Mouse (Mus musculus) heart, embryonic 15.5 days (tissue): ENCODE measurements around the gene Fgfr1op. TPM values are rescaled to one million over a fixed set of nuclear protein-coding genes. Genes with fewer than 3 reads are reported as not detected.

Source experiments
- polyA plus RNA-seq: library from polyadenylated mRNA; unstranded; fragments of >200 nt; fragmentation: Nextera tagmentation; extraction: Ambion mirVana; gene quantifications from 2 replicates; pipeline ENCODE4 v1.2.1, GENCODE M21; 2015

The Fgfr1op gene
- polyA plus RNA-seq, 1 experiment from 2014 or later, result 20.1 TPM

Other genes with a start within 250 kb of the Fgfr1op start
- 0.50 and 0.86 TPM in 2 replicates for gene Tagap, start 239.5 kb upstream of the Fgfr1op start, polyA plus RNA-seq
- gene Rsph3a, start 219.9 kb upstream of the Fgfr1op start, polyA plus RNA-seq, result 59.0 and 59.8 TPM in 2 replicates
- gene Gm49673, start 17.7 kb upstream of the Fgfr1op start, polyA plus RNA-seq, result 0.15 TPM in 1 of 2 replicates, not detected in the other
- 33.0 and 34.1 TPM in 2 replicates for gene Rnaset2a, start 17.4 kb upstream of the Fgfr1op start, polyA plus RNA-seq
- gene Ccr6, start 70.5 kb downstream of the Fgfr1op start, polyA plus RNA-seq, result 0.21 and 0.41 TPM in 2 replicates
- gene Mpc1, start 117.4 kb downstream of the Fgfr1op start, polyA plus RNA-seq, result 244 and 297 TPM in 2 replicates
- 58.6 and 64.0 TPM in 2 replicates for gene Sft2d1, start 145.6 kb downstream of the Fgfr1op start, polyA plus RNA-seq
- gene Prr18, start 172.0 kb downstream of the Fgfr1op start, polyA plus RNA-seq, result 0.13 and 0.47 TPM in 2 replicates
- 1.2 and 1.9 TPM in 2 replicates for gene T2, start 190.5 kb downstream of the Fgfr1op start, polyA plus RNA-seq